In genomic region chr10:106468956-106469721, GRCm38 (mm10) we compare ENCODE assay signal across 9 mouse cellular contexts. TPM values are rescaled to one million over a fixed set of nuclear protein-coding genes. Genes with fewer than 3 reads are reported as not detected.
DNase-seq lines count a peak whose midpoint lies in the region; ATAC-seq lines count a peak whose summit lies in the region.
"Had no signal": no experiment of that assay in that cellular context is flagged by ENCODE, and none has a peak within 500 bp of the region (broad histone marks: within the 10 kb centered on the region; RNA-seq: fewer than 3 reads in every experiment).

No protein-coding gene starts in this region.

- ATAC-seq in intestine, embryonic 16.5 days: no peak
- ATAC-seq in midbrain, embryonic 16.5 days: peak; percentile 95
- ATAC-seq in megakaryocyte-erythroid progenitor cell, adult 5-6 weeks (replicated peaks; ENCODE audit: low FRiP score, low TSS enrichment, poor library complexity, severe bottlenecking): no peak

- no peak overlapping the region for H3K9ac ChIP-seq in intestine, embryonic 16.5 days (ENCODE audit: low read depth, low read length)
- H3K9ac ChIP-seq in midbrain, embryonic 16.5 days (ENCODE audit: low read depth, low read length): peak overlapping the region; percentile 90

- peaks cover 5% of the 10 kb centered on the region; the same call in 1 of the 2 replicates for H3K4me1 ChIP-seq in intestine, embryonic 16.5 days (ENCODE audit: control insufficient read depth, insufficient read depth, low read length)
- H3K4me1 ChIP-seq in midbrain, embryonic 16.5 days (ENCODE audit: control insufficient read depth, insufficient read depth, low read length): peaks cover 16% of the 10 kb centered on the region; the same call in 1 of the 2 replicates

- DNase-seq in R1 (ENCODE audit: low read depth, low spot score): peak; percentile 3
- peak; percentile 84 to 86 for DNase-seq in cerebellum, postnatal 25 days
- peak; percentile 82 to 88 for DNase-seq in frontal cortex, postnatal 36 days (ENCODE audit: low spot score in 2 of 2)
- peak; percentile 59 to 88 for DNase-seq in left cerebral cortex, adult 8-10 months (ENCODE audit: low spot score in 2 of 2)
- DNase-seq in spleen, postnatal 10 days (ENCODE audit: low spot score in 2 of 2): no peak

- no peak overlapping the region for H3K27ac ChIP-seq in intestine, embryonic 16.5 days (ENCODE audit: low read length)
- H3K27ac ChIP-seq in midbrain, embryonic 16.5 days (ENCODE audit: low read length): peak overlapping the region; percentile 96
- H3K27ac ChIP-seq: macrophage had no signal

- H3K27me3 ChIP-seq in intestine, embryonic 16.5 days (replicated peaks; ENCODE audit: control insufficient read depth, insufficient read depth, low read length): peaks cover 15% of the 10 kb centered on the region
- no peaks in the 10 kb centered on the region for H3K27me3 ChIP-seq in midbrain, embryonic 16.5 days (ENCODE audit: control insufficient read depth, insufficient read depth, low read depth, low read length)

- no peaks in the 10 kb centered on the region for H3K36me3 ChIP-seq in intestine, embryonic 16.5 days (ENCODE audit: control insufficient read depth, insufficient read depth, low read length)
- H3K36me3 ChIP-seq in midbrain, embryonic 16.5 days (ENCODE audit: control insufficient read depth, insufficient read depth, low read length): no peaks in the 10 kb centered on the region

- H3K4me3 ChIP-seq in intestine, embryonic 16.5 days (ENCODE audit: low read length): peak overlapping the region; percentile 50
- H3K4me3 ChIP-seq in midbrain, embryonic 16.5 days (ENCODE audit: low read depth, low read length): peak overlapping the region; percentile 68

- 4% methylated on average over 19 of the region's 19 CpGs for WGBS in intestine, embryonic 16.5 days
- 2% methylated on average over 19 of the region's 19 CpGs for WGBS in midbrain, embryonic 16.5 days

- peak overlapping the region; percentile 66 for H3K4me2 ChIP-seq in intestine, embryonic 16.5 days (ENCODE audit: low read depth, low read length)
- H3K4me2 ChIP-seq in midbrain, embryonic 16.5 days (ENCODE audit: low read length): peak overlapping the region; percentile 78

- no peaks in the 10 kb centered on the region for H3K9me3 ChIP-seq in intestine, embryonic 16.5 days (ENCODE audit: control insufficient read depth, low read length)
- no peaks in the 10 kb centered on the region for H3K9me3 ChIP-seq in midbrain, embryonic 16.5 days (replicated peaks; ENCODE audit: control insufficient read depth, low read length, poor library complexity, severe bottlenecking)

RNA-seq across cellular contexts. Expression of gene Ppfia2, which starts 1.0 kb away (rescaled TPM):
- polyA plus RNA-seq in intestine, embryonic 16.5 days (2015; fragmentation: Nextera tagmentation; extraction: Ambion mirVana): 0.51 and 0.58 TPM in 2 replicates
- total RNA-seq in left cerebral cortex, adult 8-10 months (2022): 10 to 100 TPM; 61.4 to 69.0 (median 66.3) TPM
- polyA plus RNA-seq in midbrain, embryonic 16.5 days (2015; fragmentation: Nextera tagmentation; extraction: Ambion mirVana): 36.9 and 39.0 TPM in 2 replicates
- total RNA-seq in megakaryocyte-erythroid progenitor cell, adult 5-6 weeks (2014; fragmentation: Nextera tagmentation): not detected in 2 replicates
- not detected in 2 replicates for total RNA-seq in megakaryocyte-erythroid progenitor cell, adult 5-6 weeks (2017)
- polyA plus RNA-seq: macrophage had no signal

Comparison
In these comparisons a context has a peak if more than half of its experiments do, and no peak if none do; other contexts are left out.
1. DNase-seq: peak in R1 (single experiment), cerebellum, postnatal 25 days (2 of 2), frontal cortex, postnatal 36 days (2 of 2) and left cerebral cortex, adult 8-10 months (2 of 2); none in spleen, postnatal 10 days (0 of 2).
2. RNA of gene Ppfia2, which starts 1.0 kb away (total RNA-seq): 61.4 to 69.0 TPM in left cerebral cortex, adult 8-10 months; not detected in megakaryocyte-erythroid progenitor cell, adult 5-6 weeks; every median in the first group is over 10 times any median in the second.